Mouse (Mus musculus): ENCODE results near the gene Krt79.

Krt79 gene

DNA sequence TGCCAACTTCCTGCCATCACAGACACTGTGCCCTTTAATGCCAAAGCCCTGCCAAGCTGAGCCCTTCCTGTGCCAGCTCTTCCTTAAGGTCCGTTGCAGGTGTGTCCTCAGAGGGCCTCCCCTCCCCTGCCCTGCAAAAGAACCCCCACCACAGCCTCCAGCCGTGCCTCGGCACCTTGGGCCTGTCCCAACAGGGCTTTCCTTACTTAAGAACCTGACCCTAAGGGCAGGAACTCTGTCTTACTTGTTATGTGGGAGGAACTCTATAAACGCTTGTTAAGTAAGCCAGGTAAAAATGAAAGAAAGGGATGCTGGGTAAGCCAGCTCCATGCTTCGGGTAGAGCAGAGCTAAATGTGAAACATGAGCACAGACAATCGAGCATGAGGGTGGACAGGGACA, 7.1 kb downstream of the Krt79 start:
- DNase-seq (ENCODE audit: low read depth): no peak

DNA sequence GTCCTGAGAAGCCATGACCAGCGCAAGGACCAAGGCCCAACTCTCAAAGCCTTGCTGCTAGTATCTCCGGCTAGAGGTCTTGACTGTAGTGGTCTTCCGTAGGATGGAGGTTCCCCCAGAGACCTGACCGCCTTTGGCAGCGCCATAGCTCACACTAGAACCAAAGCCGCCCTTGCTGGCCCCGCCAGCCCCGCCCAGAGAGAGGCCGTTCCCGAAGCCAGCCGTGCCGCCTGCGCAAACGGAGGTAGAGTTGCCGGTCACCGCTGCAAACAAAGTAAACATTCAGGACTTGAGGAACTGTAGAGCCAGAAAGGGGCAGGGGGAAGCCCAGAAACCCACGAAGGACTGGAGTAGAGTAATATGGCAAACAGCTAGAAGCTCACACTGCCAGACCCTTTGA, 10.5 kb downstream of the Krt79 start:
- no peak for DNase-seq (ENCODE audit: low read depth)

DNA sequence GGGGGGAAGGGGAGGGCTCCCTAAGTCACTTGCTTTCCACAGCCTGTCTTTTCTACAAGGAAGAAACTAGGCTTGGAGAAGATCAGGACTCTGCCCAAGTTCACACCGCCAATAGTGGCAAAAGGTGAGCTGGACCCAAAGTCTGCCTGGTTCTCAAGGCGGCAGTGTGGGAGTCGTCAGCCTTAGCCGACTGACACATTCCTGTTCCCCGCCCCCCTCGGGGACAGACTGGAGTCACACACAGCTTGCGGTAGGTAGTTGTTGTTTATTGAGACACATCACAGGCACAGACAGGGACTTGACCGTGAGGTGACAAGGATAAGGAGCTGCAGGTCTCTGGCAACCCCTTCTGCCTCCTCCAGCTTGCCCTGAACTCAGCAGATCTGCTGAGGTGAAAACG, 11.0 kb downstream of the Krt79 start:
- DNase-seq (ENCODE audit: low read depth): no peak

DNA sequence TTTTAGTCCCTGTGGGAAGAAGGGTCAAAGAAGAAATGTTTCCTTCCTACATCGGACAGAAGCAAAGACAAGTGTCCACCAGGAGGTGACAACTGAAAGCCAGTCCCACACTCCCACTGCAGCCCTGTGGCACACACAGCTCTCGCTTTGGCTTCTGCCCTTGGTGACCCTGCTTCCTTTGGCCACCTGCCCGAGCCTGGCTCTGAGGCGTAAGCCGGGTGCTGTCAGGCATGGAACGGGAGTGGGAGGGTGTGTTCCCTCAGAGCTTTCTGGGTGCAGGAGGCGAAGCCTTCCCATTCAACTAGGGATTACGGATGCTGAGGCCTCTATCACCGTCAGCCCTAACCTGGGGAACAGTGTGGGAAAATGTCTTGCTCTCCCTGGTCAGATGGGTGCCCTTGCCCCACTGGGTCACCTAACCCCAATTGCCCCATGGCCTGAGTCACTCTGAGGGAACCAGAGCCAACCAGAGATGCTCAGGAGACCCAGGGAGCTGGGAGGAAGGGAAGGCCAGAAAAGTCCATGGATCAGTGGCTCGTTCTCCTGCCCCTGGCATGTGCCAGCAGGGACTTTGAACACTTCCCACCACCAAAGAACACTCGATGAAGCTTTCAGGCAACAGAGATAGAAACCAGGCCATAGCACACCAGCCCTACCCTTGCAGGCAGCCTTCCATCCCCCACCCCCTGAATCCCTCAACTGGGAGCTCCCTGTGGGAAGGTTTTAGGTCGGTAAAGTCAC, 12.6 kb downstream of the Krt79 start:
- DNase-seq (ENCODE audit: low read depth): peak; percentile 16

DNA sequence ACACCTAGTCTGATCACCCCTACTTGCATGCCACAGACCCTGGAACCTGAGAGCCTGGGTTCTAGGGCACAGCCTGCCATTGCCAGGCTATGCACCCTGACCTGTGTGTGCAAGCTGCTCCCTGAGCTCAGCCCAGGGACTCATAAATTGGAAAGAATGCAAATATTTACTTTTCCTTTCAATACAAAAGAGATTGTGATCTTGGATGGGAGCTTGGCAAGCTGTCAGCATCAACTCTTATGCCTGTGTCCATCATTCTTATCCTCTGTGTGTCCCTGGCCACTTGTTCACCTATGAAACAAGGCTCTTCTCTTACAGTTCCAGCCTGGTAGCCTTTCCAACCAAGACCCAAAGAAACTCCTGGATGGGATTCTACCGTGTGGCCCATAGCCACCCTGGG, 15.1 kb downstream of the Krt79 start:
- no peak for DNase-seq (ENCODE audit: low read depth)

DNA sequence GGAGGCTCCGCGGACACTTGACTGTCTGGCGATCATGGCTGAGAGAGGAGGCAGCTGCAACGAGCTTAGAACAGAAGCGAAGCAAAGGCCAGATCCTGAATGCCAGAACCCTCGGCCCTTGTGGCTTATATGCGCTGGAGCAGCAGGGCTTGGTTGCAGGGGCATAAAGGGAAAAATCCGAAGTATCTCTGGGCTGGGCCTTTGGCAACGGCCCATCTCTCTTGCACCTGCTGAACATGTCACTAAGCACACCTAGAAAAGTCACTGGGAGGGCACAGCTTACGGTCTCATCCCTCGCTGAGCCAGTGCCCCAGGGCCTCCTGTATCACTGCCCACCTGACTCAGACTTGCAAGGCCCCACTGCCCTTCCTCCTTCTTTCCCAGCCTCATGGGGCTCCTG, 15.5 kb downstream of the Krt79 start, which contains the start of gene Krt4:
Gene Krt4 (minus strand): TSS at position 101 of the 400 bp plus-strand sequence.
- no peak for DNase-seq (ENCODE audit: low read depth)

DNA sequence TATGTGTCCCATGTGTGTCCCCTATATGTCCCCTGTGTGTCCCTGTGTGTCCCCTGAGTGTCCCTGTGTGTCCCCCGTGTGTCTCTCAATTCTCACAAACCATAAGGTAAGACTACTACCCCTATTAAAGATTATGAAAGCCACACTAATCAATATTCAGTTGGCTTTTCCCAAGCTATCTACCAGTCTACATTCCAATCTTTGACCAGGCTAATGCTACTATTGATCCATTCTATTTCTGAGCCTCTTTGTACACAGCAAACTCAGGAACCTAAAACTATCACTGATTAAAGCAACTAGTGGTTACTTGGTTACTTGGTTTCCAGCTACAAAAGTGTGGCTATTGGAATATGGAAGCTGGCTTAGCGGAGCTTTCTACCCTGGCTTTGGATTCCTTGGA, 17.8 kb downstream of the Krt79 start:
- no peak for DNase-seq (ENCODE audit: low read depth)

DNA sequence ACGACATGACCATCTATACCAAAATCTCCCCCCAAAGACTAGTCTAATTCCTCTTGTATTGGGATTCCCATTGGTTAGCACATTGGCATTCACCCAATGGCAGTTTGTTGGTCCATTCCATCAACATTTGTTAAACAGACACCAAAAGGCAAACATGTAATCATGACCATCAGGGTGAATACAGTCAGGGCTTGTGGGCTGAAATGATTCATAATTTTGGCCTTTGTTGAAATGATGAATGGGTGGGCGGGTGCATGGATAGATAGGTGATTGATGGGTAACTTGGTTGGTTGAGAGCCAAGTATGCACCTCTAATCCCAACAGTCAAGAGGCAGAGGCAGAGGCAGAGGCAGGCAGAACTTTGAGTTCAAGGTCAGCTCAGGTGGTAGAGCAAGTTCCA, 24.1 kb downstream of the Krt79 start:
- peak; percentile 41 for DNase-seq (ENCODE audit: low read depth)

DNA sequence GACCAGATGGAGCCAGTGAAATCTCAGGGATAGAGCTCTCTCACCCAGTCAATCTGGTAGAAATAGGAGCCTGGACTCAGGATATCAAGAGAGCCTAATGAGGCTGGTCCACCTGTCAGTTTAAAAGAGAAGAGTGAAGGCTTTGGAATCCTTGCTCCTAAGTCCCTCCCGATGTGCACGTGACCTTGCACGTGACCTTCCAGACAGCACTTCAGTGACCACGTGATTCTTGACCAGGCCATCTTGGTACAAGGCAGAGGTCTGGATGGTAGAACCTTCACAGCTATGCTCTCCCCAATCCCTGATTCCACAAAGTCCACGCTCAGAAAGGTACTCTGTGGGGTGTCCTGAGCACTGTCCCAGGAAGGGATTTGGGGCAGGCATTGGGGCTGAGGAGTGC, 35.3 kb downstream of the Krt79 start:
- no peak for DNase-seq (ENCODE audit: low read depth)

DNA sequence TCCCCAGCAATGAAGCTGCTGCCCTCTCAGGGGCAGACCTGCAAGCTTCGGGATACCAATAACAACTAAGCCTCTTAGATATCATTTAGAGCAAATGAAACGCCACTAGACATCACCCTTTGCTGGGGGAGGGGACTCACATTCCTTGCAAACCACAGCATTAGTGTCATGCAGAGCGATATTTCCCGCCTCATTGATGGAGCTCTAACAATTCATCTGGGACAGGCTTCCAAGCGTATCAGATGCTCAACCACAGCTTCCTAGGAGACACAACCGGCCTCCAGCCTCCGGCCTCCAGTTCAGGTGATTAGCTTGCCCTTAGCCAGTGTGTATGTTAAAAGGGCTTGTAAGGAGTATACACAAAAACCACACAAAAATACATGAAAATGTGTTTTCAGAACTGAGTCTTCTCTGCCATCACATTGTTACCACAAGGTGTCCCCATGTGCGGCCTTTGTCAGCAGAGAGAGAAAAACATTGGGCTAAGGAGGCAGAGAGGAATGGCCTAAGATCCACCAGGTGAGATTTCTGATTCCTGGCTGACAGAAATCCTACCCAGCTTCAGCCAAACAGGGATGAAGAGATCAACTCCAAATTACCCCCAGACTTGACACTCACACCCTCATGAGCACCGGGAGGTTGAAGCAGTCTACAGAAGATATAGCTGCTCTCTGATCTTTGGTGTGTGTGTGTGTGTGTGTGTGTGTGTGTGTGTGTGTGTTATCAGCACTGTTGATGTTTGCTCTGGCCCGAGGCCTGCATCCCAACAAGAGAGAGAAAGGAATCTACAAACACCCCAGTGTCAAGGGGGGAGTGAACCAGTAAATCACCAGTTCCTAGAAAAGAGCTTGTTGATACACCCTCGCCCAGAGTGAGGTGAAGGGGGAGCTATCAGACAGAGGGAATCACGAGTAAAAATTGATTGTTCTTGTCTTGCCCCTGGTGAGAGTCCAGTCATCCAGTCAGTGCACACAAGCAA, 37.7 kb downstream of the Krt79 start:
- DNase-seq (ENCODE audit: low read depth): no peak

DNA sequence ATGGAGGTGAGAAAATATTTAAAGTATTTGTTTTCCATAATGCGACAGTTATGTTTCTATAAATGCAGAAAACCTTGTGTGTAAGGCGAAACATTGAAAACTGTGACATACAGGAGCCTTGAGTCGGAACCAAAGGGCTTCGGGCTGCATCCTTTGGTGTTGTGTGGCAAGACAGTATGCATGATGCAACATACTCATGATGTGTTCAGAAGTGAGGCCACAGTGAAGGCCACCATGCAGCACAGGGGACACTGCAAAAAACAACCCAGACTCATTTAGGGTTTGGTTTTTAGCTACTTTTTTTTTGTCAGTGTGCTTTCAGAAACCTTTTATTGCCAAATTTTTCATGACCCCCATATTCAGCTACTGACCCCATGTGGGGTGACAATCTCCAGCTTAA, 44.9 kb downstream of the Krt79 start:
- no peak for DNase-seq (ENCODE audit: low read depth)

DNA sequence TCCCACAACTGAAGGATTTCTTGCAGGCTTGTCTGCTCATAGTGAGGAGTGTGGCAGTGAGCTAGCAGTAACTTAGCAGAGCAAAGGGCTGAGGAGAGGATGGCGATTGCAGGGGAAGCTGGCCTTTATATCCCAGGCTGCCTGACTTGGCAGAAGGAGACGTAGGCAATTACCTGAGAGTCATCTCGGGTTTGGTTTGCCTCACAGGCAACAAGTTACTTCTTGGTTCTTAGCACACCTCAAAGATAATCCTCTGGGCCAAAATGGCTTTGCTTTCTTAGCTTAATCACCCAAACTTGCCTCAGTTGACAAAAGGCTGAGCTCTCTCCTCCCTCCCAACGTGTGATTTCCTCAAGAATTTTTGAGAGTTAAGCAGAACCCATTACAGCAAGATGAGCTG, 47.3 kb downstream of the Krt79 start, which contains the start of gene Krt76:
Gene Krt76 (minus strand): TSS at position 101 of the 400 bp plus-strand sequence.
- no peak for DNase-seq (ENCODE audit: low read depth)

DNA sequence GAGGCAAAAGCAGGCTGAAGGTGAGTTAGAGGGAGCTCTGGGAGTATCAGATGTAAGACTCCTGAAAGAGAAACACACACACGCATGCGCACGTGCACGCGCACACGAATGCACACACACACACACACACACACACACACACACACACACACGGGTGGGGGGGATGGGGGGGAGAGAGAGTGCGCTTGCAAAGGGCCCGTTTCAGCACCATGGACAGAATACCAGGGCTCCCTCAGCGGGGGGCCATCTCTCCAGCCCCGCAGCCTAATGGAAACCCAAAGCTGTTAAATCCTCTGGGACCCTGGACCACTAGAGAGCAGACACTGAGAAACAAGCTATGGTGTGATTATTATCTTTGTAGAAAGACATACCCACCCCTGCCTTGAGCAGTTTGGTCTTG, 60.3 kb downstream of the Krt79 start:
- DNase-seq (ENCODE audit: low read depth): peak; percentile 53

All from NIH3T3 (cell line).